Mouse (Mus musculus) heart, embryonic 11.5 days (tissue): Measurements from ENCODE around the gene Ccnb2. TPM values are rescaled to one million over a fixed set of nuclear protein-coding genes. Genes with fewer than 3 reads are reported as not detected.

Experiments
- ATAC-seq: fragments of 200-750 bp; cut with Nextera tagmentation; replicated peaks from 2 replicates; pipeline ENCODE4 v1.8.0; 2017; ENCODE audit warnings: moderate library complexity; ENCODE audit not compliant: insufficient number of reproducible peaks, low FRiP score, low TSS enrichment
- H3K27ac ChIP-seq: fragments of 300-500 bp; sonication (generic); 2 replicates; pipeline ENCODE4 v1.5.1; 2014; ENCODE audit warnings: mild to moderate bottlenecking, low read depth, low read length
- H3K27me3 ChIP-seq: fragments of 300-500 bp; sonication (generic); 2 replicates; pipeline ENCODE4 v1.6.1; 2014; ENCODE audit warnings: mild to moderate bottlenecking, low read length, mixed read lengths; ENCODE audit not compliant: control insufficient read depth, insufficient read depth
- H3K36me3 ChIP-seq: fragments of 300-500 bp; sonication (generic); 2 replicates; pipeline ENCODE4 v1.6.1; 2014; ENCODE audit warnings: mild to moderate bottlenecking, low read length, moderate library complexity, mixed read lengths; ENCODE audit not compliant: control insufficient read depth, insufficient read depth
- H3K4me1 ChIP-seq: fragments of 300-500 bp; sonication (generic); 2 replicates; pipeline ENCODE4 v1.6.1; 2014; ENCODE audit warnings: low read length; ENCODE audit not compliant: control insufficient read depth, insufficient read depth
- H3K4me2 ChIP-seq: fragments of 300-500 bp; sonication (generic); 2 replicates; pipeline ENCODE4 v1.6.1; 2014; ENCODE audit warnings: mild to moderate bottlenecking, moderate library complexity
- H3K4me3 ChIP-seq: fragments of 300-500 bp; sonication (generic); 2 replicates; pipeline ENCODE4 v1.5.1; 2014; ENCODE audit warnings: low read depth, low read length
- H3K9ac ChIP-seq: fragments of 300-500 bp; sonication (generic); 2 replicates; pipeline ENCODE4 v1.6.1; 2014; ENCODE audit warnings: mild to moderate bottlenecking, low read depth, low read length, moderate library complexity
- H3K9me3 ChIP-seq: fragments of 300-500 bp; sonication (generic); replicated peaks from 2 replicates; pipeline ENCODE4 v1.6.1; 2016; ENCODE audit warnings: low read length; ENCODE audit not compliant: control insufficient read depth
- WGBS: fragments of 180-500 bp; shearing (Covaris S2); extraction: QIAGEN DNeasy Blood & Tissue Kit; methylation state at CpG from one replicate; pipeline ENCODE4 v1.1.7; 2014; ENCODE audit not compliant: insufficient replicate concordance; 5-methylcytosine and 5-hydroxymethylcytosine counted together
- polyA plus RNA-seq: library from polyadenylated mRNA; unstranded; fragments of >200 nt; fragmentation: Nextera tagmentation; extraction: Ambion mirVana; gene quantifications from 2 replicates; pipeline ENCODE4 v1.2.1, GENCODE M21; 2014

The Ccnb2 gene
- polyA plus RNA-seq, 1 experiment from 2014 or later: 172 TPM

- Histone ChIP-seq H3K4me1 (no peaks in the 10 kb centered on the region), H3K27ac (no peak overlapping the region), H3K4me3 (no peak overlapping the region), H3K9me3 (no peaks in the 10 kb centered on the region), H3K4me2 (no peak overlapping the region), H3K27me3 (no peaks in the 10 kb centered on the region), H3K9ac (no peak overlapping the region), H3K36me3 (no peaks in the 10 kb centered on the region; the same call in 1 of the 2 replicates)
- no peak for ATAC-seq
- WGBS: 90% methylated on average over 5 of the region's 5 CpGs
Observed at GRCm38 (mm10) chr9:70391042-70391441, 30.3 kb downstream of the Ccnb2 start.

DNA sequence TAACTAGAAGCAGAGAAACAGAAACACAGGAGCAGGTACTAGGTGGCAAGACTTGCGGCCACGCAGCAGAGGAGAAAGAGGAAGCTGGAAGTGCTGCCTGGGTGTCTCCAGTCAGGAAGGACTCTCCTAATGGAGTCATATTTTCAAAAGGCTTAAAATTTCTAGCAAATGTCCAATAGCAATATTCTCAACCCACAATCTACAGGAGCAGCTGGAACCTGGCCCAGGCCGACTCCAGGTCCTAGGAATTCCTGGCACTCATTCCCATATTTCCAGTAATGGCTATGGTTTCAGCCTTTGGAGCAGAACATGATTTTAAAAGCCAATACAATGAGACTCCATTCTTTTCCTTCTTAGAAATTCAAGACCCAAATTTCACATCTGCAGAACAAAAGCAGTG lies 31.8 kb downstream of the Ccnb2 start:
- Histone ChIP-seq H3K27me3 (no peaks in the 10 kb centered on the region), H3K27ac (no peak overlapping the region), H3K36me3 (peaks cover 3% of the 10 kb centered on the region), H3K9ac (no peak overlapping the region), H3K9me3 (no peaks in the 10 kb centered on the region), H3K4me2 (no peak overlapping the region), H3K4me3 (no peak overlapping the region), H3K4me1 (no peaks in the 10 kb centered on the region)
- 82% methylated on average over 3 of the region's 3 CpGs for whole genome bisulfite sequencing
- ATAC-seq: no peak

DNA sequence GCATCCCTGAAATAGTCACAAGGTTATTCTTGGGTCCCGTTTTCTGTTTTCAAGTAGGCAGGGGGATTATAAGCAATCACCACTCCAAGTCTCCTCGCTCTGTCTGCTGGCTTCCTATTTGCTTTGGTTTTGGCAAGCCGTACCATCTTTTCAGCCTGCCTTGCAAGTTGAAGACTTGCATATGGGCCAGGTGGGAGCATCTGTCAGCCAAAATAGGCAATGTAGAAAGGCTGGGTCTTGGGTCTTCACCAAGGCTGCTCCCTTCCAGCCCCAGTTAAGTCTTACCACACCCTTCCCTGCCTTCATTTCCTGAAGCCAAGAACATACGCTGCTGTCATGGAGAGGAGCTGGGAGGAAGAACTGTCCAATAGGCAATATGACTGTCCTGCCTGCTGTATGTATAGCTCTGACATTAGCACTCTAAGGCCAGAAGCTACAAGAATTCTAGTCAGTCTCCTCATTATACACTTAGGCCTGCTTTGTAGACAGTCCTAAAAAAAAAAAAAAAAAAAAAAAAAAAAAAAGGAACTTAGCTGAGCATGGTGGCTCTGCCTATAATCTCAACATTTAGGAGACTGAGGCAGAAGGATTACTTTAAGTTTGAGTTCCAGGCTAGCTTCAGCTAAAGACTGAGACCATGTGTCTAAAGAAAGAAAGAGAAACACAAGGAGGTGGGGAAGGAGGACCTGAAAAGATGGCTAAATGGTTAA lies 33.8 kb downstream of the Ccnb2 start:
- H3K36me3 ChIP-seq: peaks cover 5% of the 10 kb centered on the region
- H3K4me3 ChIP-seq: no peak overlapping the region
- no peak overlapping the region for H3K4me2 ChIP-seq
- no peak for ATAC-seq
- no peak overlapping the region for H3K9ac ChIP-seq
- no peak overlapping the region for H3K27ac ChIP-seq
- WGBS: 81% methylated on average over 4 of the region's 4 CpGs
- H3K9me3 ChIP-seq: no peaks in the 10 kb centered on the region
- no peaks in the 10 kb centered on the region for H3K27me3 ChIP-seq
- no peaks in the 10 kb centered on the region for H3K4me1 ChIP-seq

DNA sequence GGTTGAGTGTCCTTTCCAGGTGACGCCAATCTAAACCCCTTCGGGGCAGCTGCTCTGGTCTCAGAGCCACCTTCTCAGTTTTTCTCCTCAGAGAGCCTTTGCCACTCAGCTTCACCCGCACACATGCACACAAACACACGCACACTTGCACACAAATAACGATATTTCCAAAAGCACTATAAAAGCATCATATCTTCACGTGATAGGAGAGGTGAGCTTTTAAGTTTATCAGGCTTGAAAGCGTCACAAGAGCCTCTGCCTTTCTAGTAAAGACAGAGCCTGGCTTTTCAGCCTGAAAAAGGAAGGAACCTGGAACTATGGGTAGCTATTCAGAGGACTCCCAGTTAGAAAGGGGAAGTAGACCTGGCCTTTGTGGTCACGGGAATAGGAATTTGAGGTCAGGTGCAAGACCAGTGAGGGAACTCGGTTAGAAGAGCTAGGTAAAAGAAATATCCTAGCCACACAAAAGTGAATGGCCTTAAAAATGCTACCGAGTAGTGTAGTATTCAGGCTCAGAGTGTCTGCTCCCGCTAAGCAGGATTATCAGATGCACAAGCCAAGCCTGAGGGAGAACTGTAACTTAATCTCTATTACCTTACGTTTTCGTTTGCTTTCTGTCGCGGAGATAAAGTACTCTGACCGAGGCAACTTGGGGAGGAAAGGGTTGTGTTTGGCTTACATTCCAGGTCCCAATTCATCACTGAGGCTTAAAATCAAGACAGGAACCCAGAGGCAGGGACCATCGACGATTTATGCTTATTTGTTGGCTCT lies 36.2 kb downstream of the Ccnb2 start:
- Histone ChIP-seq H3K27ac (no peak overlapping the region), H3K9ac (no peak overlapping the region), H3K4me3 (no peak overlapping the region), H3K36me3 (peaks cover 10% of the 10 kb centered on the region), H3K4me1 (no peaks in the 10 kb centered on the region), H3K4me2 (no peak overlapping the region), H3K27me3 (no peaks in the 10 kb centered on the region), H3K9me3 (no peaks in the 10 kb centered on the region)
- WGBS: 71% methylated on average over 18 of the region's 18 CpGs
- ATAC-seq: no peak

GRCm38 (mm10) chr9:70384494-70384893 lies 36.9 kb downstream of the Ccnb2 start:
- H3K27me3 ChIP-seq: no peaks in the 10 kb centered on the region
- no peak overlapping the region for H3K4me3 ChIP-seq
- no peaks in the 10 kb centered on the region for H3K9me3 ChIP-seq
- H3K27ac ChIP-seq: no peak overlapping the region
- H3K9ac ChIP-seq: no peak overlapping the region
- H3K4me1 ChIP-seq: no peaks in the 10 kb centered on the region
- peaks cover 10% of the 10 kb centered on the region for H3K36me3 ChIP-seq
- ATAC-seq: no peak
- 84% methylated on average over 4 of the region's 4 CpGs for WGBS
- H3K4me2 ChIP-seq: no peak overlapping the region

DNA sequence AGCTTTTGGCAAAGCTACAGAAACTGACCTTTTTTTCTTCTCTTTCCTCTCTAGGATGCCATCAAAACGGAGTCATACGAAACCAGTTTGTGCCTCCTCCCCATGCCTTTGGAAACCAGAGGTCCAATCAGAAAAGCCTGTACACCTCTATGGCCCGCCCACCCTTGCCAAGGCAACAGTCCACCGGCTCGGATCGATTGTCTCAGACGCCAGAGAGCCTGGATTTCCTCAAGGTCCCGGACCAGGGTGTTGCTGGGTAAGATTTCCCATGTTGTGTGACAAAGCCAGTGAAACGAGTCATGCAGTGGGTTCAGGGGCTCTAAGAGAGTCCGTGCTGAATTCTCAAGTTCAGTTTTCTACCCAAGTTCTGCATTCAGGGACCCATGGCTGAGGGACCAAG lies 37.6 kb downstream of the Ccnb2 start:
- Histone ChIP-seq H3K4me1 (no peaks in the 10 kb centered on the region), H3K27ac (no peak overlapping the region), H3K27me3 (no peaks in the 10 kb centered on the region), H3K4me2 (no peak overlapping the region), H3K9me3 (no peaks in the 10 kb centered on the region), H3K4me3 (no peak overlapping the region), H3K36me3 (peaks cover 10% of the 10 kb centered on the region), H3K9ac (no peak overlapping the region)
- no peak for ATAC-seq
- WGBS: 75% methylated on average over 10 of the region's 10 CpGs

GRCm38 (mm10) chr9:70382091-70382490 lies 39.3 kb downstream of the Ccnb2 start:
- H3K9me3 ChIP-seq: no peaks in the 10 kb centered on the region
- no peaks in the 10 kb centered on the region for H3K4me1 ChIP-seq
- no peak overlapping the region for H3K9ac ChIP-seq
- H3K36me3 ChIP-seq: peaks cover 10% of the 10 kb centered on the region
- no peak overlapping the region for H3K4me3 ChIP-seq
- no peaks in the 10 kb centered on the region for H3K27me3 ChIP-seq
- 66% methylated on average over 12 of the region's 12 CpGs for WGBS
- no peak for ATAC-seq
- no peak overlapping the region for H3K4me2 ChIP-seq
- H3K27ac ChIP-seq: no peak overlapping the region

GRCm38 (mm10) chr9:70379502-70380467 lies 41.6 kb downstream of the Ccnb2 start:
- Histone ChIP-seq H3K4me2 (no peak overlapping the region), H3K27ac (no peak overlapping the region), H3K9ac (no peak overlapping the region), H3K4me3 (no peak overlapping the region), H3K36me3 (peaks cover 10% of the 10 kb centered on the region; the same call in 1 of the 2 replicates), H3K27me3 (no peaks in the 10 kb centered on the region), H3K4me1 (no peaks in the 10 kb centered on the region), H3K9me3 (no peaks in the 10 kb centered on the region)
- WGBS: 78% methylated on average over 7 of the region's 7 CpGs
- no peak for ATAC-seq
